Mouse (Mus musculus) liver, adult 2 months (tissue): Measurements from ENCODE around the gene Crip1.

Experiments
- CTCF ChIP-seq: fragments of 200-500 bp; IDR thresholded peaks from 2 replicates; pipeline ENCODE4 v1.5.1; 2011; ENCODE audit warnings: low read depth, low read length, control low read depth
- POLR2A ChIP-seq: fragments of 200-500 bp; IDR thresholded peaks from 2 replicates; pipeline ENCODE4 v1.6.1; 2011; ENCODE audit warnings: low read length, control low read depth; ENCODE audit not compliant: insufficient read depth; ENCODE audit errors: extremely low read depth

DNA sequence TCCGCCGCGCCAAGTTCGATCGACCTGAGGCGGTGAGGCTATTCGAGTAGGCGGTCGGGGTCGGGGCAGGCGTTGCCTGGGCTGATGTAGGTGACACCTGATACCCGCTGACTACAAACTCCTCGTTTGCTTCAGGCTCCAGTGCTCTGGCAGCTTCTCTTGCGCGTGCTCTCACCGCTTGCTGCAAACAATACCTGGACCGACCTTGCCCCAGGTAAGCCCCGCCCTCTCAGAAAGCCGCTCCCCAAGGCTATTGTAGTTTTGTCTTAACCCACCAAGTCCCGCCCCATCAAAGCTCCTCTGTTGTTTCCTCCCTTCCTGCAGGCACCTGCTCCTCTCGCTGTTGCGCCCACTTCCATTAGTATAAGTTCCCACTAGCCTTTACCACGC, 10.4 kb downstream of the Crip1 start:
- TF ChIP-seq CTCF (no peak), POLR2A (no peak)
